Mouse (Mus musculus): ENCODE measurements around the gene Pgm2. TPM values are rescaled to one million over a fixed set of nuclear protein-coding genes. Genes with fewer than 3 reads are reported as not detected.

The Pgm2 gene
- polyA plus RNA-seq, 1 experiment from 2014 or later: 36.3 TPM

DNA sequence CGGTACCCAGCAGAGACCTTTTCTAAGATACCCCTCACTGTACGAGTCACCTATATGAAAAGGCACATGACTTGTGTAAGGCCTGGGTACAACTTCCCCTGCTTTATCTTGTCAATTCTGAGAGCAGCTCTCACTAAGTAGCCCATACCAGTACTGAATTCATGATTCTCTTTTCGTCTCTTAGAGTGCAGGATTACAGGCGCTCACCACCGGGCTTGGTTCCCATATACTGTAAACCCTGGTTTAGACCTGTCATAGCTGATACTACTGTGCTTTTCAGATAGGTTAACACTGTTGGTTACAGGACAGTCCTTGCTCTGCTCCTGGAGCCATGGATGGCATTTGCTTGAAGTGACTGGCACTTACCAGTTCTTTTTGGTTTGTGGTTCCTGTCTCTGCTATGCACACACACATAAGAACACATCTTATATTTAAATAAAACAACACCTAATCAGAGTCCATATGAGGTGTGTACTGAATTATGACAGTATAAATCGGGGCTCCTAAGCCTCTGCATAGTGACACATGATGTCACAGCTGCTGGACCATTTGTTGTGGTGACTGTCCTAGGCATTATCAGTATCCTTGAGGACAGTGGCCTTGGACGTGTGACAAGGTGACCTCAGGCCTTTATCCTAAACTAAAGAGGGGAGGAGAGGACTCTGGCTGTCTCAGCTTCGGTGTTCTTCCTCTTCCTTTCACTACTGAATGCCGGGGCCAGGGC is 9.4 kb downstream of the Pgm2 start:
- WGBS: 81% methylated on average over 9 of the region's 9 CpGs
- Histone ChIP-seq H3K36me3 (ENCODE audit: control insufficient read depth, insufficient read depth) (peaks cover 43% of the 10 kb centered on the region), H3K4me2 (replicated peaks; ENCODE audit: low read depth) (no peak overlapping the region), H3K4me3 (ENCODE audit: low read depth, low read length) (no peak overlapping the region), H3K27me3 (replicated peaks; ENCODE audit: control insufficient read depth, insufficient read depth, low read length) (no peaks in the 10 kb centered on the region), H3K9me3 (ENCODE audit: control insufficient read depth) (no peaks in the 10 kb centered on the region), H3K27ac (ENCODE audit: low read depth, low read length) (no peak overlapping the region), H3K9ac (ENCODE audit: low read depth, low read length) (no peak overlapping the region), H3K4me1 (replicated peaks; ENCODE audit: control insufficient read depth, insufficient read depth, low read length) (no peaks in the 10 kb centered on the region)
- TF ChIP-seq CTCF (IDR thresholded peaks at IDR 0.05; ENCODE audit: low read depth): no peak
- ATAC-seq: no peak

DNA sequence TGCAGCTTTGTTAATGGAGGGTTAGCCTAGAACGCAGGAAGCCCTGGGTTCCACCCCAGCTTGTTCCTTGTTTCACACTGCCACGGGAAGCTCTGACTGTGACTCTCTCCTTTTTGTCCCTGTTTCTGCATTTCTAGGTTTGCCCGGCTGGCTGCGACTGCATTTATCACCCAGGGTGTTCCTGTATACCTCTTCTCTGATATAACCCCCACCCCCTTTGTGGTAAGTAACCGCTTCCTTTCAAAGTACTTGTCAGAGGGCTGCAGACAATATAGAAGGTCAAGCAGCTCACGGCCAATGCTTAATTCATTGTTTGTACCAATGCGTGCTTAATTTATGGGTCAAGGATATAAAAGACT is 9.9 kb downstream of the Pgm2 start:
- Histone ChIP-seq H3K4me1 (replicated peaks; ENCODE audit: control insufficient read depth, insufficient read depth, low read length) (no peaks in the 10 kb centered on the region), H3K4me3 (ENCODE audit: low read depth, low read length) (no peak overlapping the region), H3K4me2 (replicated peaks; ENCODE audit: low read depth) (no peak overlapping the region), H3K9me3 (ENCODE audit: control insufficient read depth) (no peaks in the 10 kb centered on the region), H3K27me3 (replicated peaks; ENCODE audit: control insufficient read depth, insufficient read depth, low read length) (no peaks in the 10 kb centered on the region), H3K36me3 (ENCODE audit: control insufficient read depth, insufficient read depth) (peaks cover 46% of the 10 kb centered on the region), H3K27ac (ENCODE audit: low read depth, low read length) (no peak overlapping the region), H3K9ac (ENCODE audit: low read depth, low read length) (no peak overlapping the region)
- ATAC-seq: no peak
- TF ChIP-seq CTCF (IDR thresholded peaks at IDR 0.05; ENCODE audit: low read depth): no peak
- WGBS: 81% methylated on average over 7 of the region's 7 CpGs

- no peak overlapping the region for H3K9ac ChIP-seq (ENCODE audit: low read depth, low read length)
- 89% methylated on average over 11 of the region's 11 CpGs for WGBS
- no peak for TF ChIP-seq CTCF (IDR thresholded peaks at IDR 0.05; ENCODE audit: low read depth)
- no peak overlapping the region for H3K4me3 ChIP-seq (ENCODE audit: low read depth, low read length)
- H3K4me2 ChIP-seq (replicated peaks; ENCODE audit: low read depth): no peak overlapping the region
- H3K27me3 ChIP-seq (replicated peaks; ENCODE audit: control insufficient read depth, insufficient read depth, low read length): no peaks in the 10 kb centered on the region
- no peaks in the 10 kb centered on the region for H3K9me3 ChIP-seq (ENCODE audit: control insufficient read depth)
- no peaks in the 10 kb centered on the region for H3K4me1 ChIP-seq (replicated peaks; ENCODE audit: control insufficient read depth, insufficient read depth, low read length)
- no peak overlapping the region for H3K27ac ChIP-seq (ENCODE audit: low read depth, low read length)
- H3K36me3 ChIP-seq (ENCODE audit: control insufficient read depth, insufficient read depth): peaks cover 55% of the 10 kb centered on the region
- no peak for ATAC-seq
These were observed 15.0 kb downstream of the Pgm2 start for GRCm38 (mm10) chr5:64107596-64108289.

DNA sequence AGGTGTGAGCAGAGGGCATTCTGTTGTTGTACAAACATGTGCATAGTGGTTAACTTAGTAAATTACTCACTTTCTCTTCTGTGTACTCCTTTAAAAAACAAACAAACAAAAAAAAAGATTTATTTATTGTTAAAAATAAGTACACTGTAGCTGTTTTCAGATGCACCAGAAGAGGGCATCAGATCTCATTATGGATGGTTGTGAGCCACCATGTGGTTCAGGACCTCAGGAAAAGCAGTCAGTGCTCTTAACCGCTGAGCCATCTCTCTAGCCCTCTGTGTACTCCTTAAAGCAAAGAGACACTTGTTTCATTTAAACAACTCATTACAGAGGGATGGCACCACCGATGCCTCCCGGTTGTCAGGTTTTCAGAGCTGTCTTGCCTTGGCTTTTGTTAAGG is 16.5 kb downstream of the Pgm2 start:
- H3K27ac ChIP-seq (ENCODE audit: low read depth, low read length): no peak overlapping the region
- no peak overlapping the region for H3K4me2 ChIP-seq (replicated peaks; ENCODE audit: low read depth)
- H3K4me1 ChIP-seq (replicated peaks; ENCODE audit: control insufficient read depth, insufficient read depth, low read length): no peaks in the 10 kb centered on the region
- no peak for ATAC-seq
- no peaks in the 10 kb centered on the region for H3K9me3 ChIP-seq (ENCODE audit: control insufficient read depth)
- no peaks in the 10 kb centered on the region for H3K27me3 ChIP-seq (replicated peaks; ENCODE audit: control insufficient read depth, insufficient read depth, low read length)
- H3K36me3 ChIP-seq (ENCODE audit: control insufficient read depth, insufficient read depth): peaks cover 56% of the 10 kb centered on the region
- H3K4me3 ChIP-seq (ENCODE audit: low read depth, low read length): no peak overlapping the region
- H3K9ac ChIP-seq (ENCODE audit: low read depth, low read length): no peak overlapping the region
- 69% methylated on average over 3 of the region's 3 CpGs for WGBS
- peak; percentile 61 for TF ChIP-seq CTCF (IDR thresholded peaks at IDR 0.05; ENCODE audit: low read depth)

DNA sequence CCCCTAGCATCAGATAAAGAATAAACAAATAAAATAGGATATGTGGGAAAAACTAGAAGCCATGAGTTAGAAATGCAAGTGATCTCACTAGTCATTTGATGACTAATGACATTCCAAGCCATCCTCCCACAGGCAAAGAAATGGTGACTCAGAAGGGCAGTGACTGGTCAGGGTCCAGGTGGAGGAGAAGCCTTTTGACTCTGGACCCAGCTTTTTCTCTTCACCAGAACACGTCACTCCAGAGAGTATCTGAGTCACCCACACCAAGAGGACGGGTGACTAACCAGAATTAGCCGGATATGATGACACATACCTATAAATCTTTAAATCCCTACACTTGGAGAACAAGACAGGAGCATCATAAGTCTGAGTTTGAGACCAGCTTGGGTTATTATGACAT is 19.6 kb downstream of the Pgm2 start:
- H3K27ac ChIP-seq (ENCODE audit: low read depth, low read length): peak overlapping the region; percentile 68

GRCm38 (mm10) chr5:64114210-64114609 is 21.5 kb downstream of the Pgm2 start:
- 0 out of 2 replicates have a peak, but pooled peaks cover 4% of the 10 kb centered on the region for H3K9me3 ChIP-seq (ENCODE audit: control insufficient read depth)
- no peak overlapping the region for H3K9ac ChIP-seq (ENCODE audit: low read depth, low read length)
- H3K27ac ChIP-seq (ENCODE audit: low read depth, low read length): peak overlapping the region; percentile 68; the same call in 1 of the 2 replicates
- no peaks in the 10 kb centered on the region for H3K27me3 ChIP-seq (replicated peaks; ENCODE audit: control insufficient read depth, insufficient read depth, low read length)
- H3K36me3 ChIP-seq (ENCODE audit: control insufficient read depth, insufficient read depth): peaks cover 51% of the 10 kb centered on the region
- 78% methylated on average over 6 of the region's 6 CpGs for WGBS
- no peak overlapping the region for H3K4me3 ChIP-seq (ENCODE audit: low read depth, low read length)
- no peak overlapping the region for H3K4me2 ChIP-seq (replicated peaks; ENCODE audit: low read depth)
- H3K4me1 ChIP-seq (replicated peaks; ENCODE audit: control insufficient read depth, insufficient read depth, low read length): no peaks in the 10 kb centered on the region
- peak; percentile 54 for ATAC-seq
- no peak for TF ChIP-seq CTCF (IDR thresholded peaks at IDR 0.05; ENCODE audit: low read depth)

More for the DNA sequence above, 19.6 kb downstream of the Pgm2 start:
- no peak for TF ChIP-seq CTCF (IDR thresholded peaks at IDR 0.05; ENCODE audit: low read depth)
- WGBS: 53% methylated on average over 3 of the region's 3 CpGs
- ATAC-seq: peak; percentile 93
- Histone ChIP-seq H3K9me3 (ENCODE audit: control insufficient read depth) (0 out of 2 replicates have a peak, but pooled peaks cover 4% of the 10 kb centered on the region), H3K4me1 (replicated peaks; ENCODE audit: control insufficient read depth, insufficient read depth, low read length) (no peaks in the 10 kb centered on the region), H3K9ac (ENCODE audit: low read depth, low read length) (no peak overlapping the region), H3K4me2 (replicated peaks; ENCODE audit: low read depth) (no peak overlapping the region), H3K4me3 (ENCODE audit: low read depth, low read length) (no peak overlapping the region), H3K27me3 (replicated peaks; ENCODE audit: control insufficient read depth, insufficient read depth, low read length) (no peaks in the 10 kb centered on the region), H3K36me3 (ENCODE audit: control insufficient read depth, insufficient read depth) (peaks cover 68% of the 10 kb centered on the region)
